Mouse (Mus musculus) adrenal gland, adult 10 weeks (tissue): ENCODE measurements around the gene Olfr462. TPM values are rescaled to one million over a fixed set of nuclear protein-coding genes. Genes with fewer than 3 reads are reported as not detected.

ENCODE experiments used
- polyA plus RNA-seq: library from polyadenylated mRNA; stranded (reverse); fragments of 350-450 nt; fragmentation: Illumina TruSeq; extraction: RNeasy Lipid Tissue Mini Kit (QIAGEN cat#74804); gene quantifications from one replicate; pipeline ENCODE4 v1.2.3, GENCODE M21; 2014; ENCODE audit warnings: low read depth, low replicate concordance

Olfr462 gene
- not detected for polyA plus RNA-seq

DNA sequence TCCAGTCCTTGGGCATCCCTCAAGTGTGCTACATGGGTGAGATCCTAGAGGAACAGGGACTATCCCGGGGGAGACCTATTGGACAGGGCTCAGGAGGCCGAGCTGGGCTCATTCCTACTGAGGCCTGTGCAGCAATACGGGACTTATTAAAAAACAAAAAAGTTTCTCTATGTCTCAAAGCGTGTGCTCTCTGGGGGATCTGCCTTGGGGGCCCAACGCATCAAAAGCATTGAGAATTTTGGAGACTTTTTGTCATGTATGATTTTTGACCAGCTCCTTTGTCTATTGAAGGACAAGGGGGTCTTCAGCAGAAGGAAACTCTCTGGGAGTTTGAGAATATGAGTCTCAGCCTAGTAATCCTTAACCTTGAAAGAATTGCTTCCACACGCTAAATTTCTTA is at the start of gene Olfr462:
TSS of gene Olfr462 (minus strand) at position 101 of the 400 bp plus-strand sequence.

GRCm38 (mm10) chr11:87920966-87921365 is 28.9 kb upstream of the Olfr462 start, which contains the start of gene Olfr464:
Gene Olfr464, minus strand, starts transcription at chr11:87920967.

DNA sequence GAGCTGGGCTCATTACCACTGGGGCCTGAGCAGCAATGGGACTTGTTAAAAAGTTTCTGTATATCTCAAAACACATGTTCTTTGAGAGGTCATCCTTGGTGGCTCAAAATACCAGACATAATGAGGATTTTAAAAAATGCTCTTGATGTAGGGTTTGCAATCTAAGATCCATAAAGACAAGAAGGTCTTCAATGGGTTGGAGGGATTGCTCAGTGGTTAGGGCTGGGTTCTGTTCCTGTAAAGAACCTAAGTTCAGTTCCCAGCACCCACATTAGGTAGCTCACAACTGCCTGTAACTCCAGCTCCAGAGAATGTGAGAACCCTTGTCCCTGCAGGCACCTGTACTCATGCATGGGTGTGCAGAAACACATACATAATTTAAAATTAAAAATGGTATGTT is 5.2 kb upstream of the Olfr462 start, which contains the start of gene Olfr463:
TSS of gene Olfr463 (minus strand) at position 101 of the 400 bp plus-strand sequence.

DNA sequence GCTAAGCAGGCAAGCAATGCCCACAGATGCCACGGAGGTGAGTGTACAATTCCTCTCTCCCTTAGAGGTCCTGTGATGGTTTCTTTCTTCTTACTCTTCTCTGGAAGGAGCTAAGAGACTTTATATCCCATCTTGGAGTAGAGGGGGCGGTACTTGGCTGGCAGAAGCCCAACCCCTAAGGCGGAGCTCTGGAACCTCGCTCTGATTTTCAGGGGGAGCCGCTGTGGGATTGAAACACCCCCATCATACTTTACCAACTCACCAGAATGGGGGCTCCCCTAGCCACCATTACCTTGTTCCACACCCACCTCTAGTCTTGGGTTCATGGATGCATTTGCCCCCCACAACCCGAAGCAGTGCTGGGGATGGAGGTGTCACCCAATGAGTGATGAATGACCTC is 16.6 kb downstream of the Olfr462 start, which contains the start of gene Epx:
TSS of gene Epx (minus strand) at position 101 of the 400 bp plus-strand sequence.

GRCm38 (mm10) chr11:87852690-87853596 is 39.1 kb downstream of the Olfr462 start, which contains the start of gene Mks1:
Gene Mks1, plus strand, starts transcription at chr11:87853215.

Other genes with a start within 250 kb of the Olfr462 start
- 2.2 TPM for gene Rnf43, start 229.5 kb downstream of the Olfr462 start, polyA plus RNA-seq
- gene Supt4a, start 154.7 kb downstream of the Olfr462 start, polyA plus RNA-seq, result 22.3 TPM
- gene Tspoap1, start 131.7 kb downstream of the Olfr462 start, polyA plus RNA-seq, result not detected
- gene Mpo, start 98.7 kb downstream of the Olfr462 start, polyA plus RNA-seq, result not detected
- gene Lpo, start 64.0 kb downstream of the Olfr462 start, polyA plus RNA-seq, result not detected
- gene Mks1, start 39.1 kb downstream of the Olfr462 start, polyA plus RNA-seq, result 3.0 TPM
- not detected for gene Epx, start 16.7 kb downstream of the Olfr462 start, polyA plus RNA-seq
- not detected for gene Olfr463, start 5.1 kb upstream of the Olfr462 start, polyA plus RNA-seq
- gene Olfr464, start 28.7 kb upstream of the Olfr462 start, polyA plus RNA-seq, result not detected
- gene Dynll2, start 95.3 kb upstream of the Olfr462 start, polyA plus RNA-seq, result 224 TPM
- gene Srsf1, start 155.1 kb upstream of the Olfr462 start, polyA plus RNA-seq, result 696 TPM
- gene Vezf1, start 176.0 kb upstream of the Olfr462 start, polyA plus RNA-seq, result 121 TPM
- gene Cuedc1, start 205.8 kb upstream of the Olfr462 start, polyA plus RNA-seq, result 4.8 TPM